Mouse (Mus musculus) liver, embryonic 14.5 days (tissue): Measurements from ENCODE around the gene Gucy1a1. TPM values are rescaled to one million over a fixed set of nuclear protein-coding genes. Genes with fewer than 3 reads are reported as not detected.
A peak's percentile ranks its signal among the peaks of the same experiment; 100 is the strongest.

Experiments used
- ATAC-seq: fragments of 200-750 bp; cut with Nextera tagmentation; 2 replicates; pipeline ENCODE4 v1.8.0; 2017; ENCODE audit warnings: moderate number of reproducible peaks, mild to moderate bottlenecking, moderate library complexity; ENCODE audit not compliant: insufficient read depth
- DNase-seq, 3 experiments: peaks; one replicate each; pipeline ENCODE4 v3.0.0-alpha.2; 2012 to 2013; ENCODE audit warnings: low read depth in 3 of 3, low spot score in 3 of 3
- H3K27ac ChIP-seq: fragments of 300-500 bp; sonication (generic); 2 replicates; pipeline ENCODE4 v1.5.1; 2014; ENCODE audit warnings: moderate library complexity, mild to moderate bottlenecking, control low read depth, inconsistent platforms
- H3K27me3 ChIP-seq: fragments of 300-500 bp; sonication (generic); 2 replicates; pipeline ENCODE4 v1.6.1; 2014; ENCODE audit warnings: mild to moderate bottlenecking, low read length, moderate library complexity; ENCODE audit not compliant: control insufficient read depth, insufficient read depth
- H3K36me3 ChIP-seq: fragments of 300-500 bp; sonication (generic); replicated peaks from 2 replicates; pipeline ENCODE4 v1.6.1; 2014; ENCODE audit warnings: low read depth; ENCODE audit not compliant: control insufficient read depth, insufficient read depth
- H3K4me1 ChIP-seq, 2 experiments: fragments of 200-500 bp in 1 of 2; fragments of 300-500 bp in 1 of 2; sonication (generic) in 1 of 2; replicated peaks; 2 replicates each; pipeline ENCODE4 v1.6.1; 2012 to 2014; ENCODE audit warnings: antibody characterized with exemption in 1 of 2, inconsistent platforms in 1 of 2, low read length in 1 of 2; ENCODE audit not compliant: control insufficient read depth in 2 of 2, insufficient read depth in 2 of 2
- H3K4me2 ChIP-seq: fragments of 300-500 bp; sonication (generic); 2 replicates; pipeline ENCODE4 v1.6.1; 2014; ENCODE audit warnings: low read depth, mild to moderate bottlenecking, control low read depth, moderate library complexity
- H3K4me3 ChIP-seq, 2 experiments: fragments of 200-500 bp in 1 of 2; fragments of 300-500 bp in 1 of 2; sonication (generic) in 1 of 2; 2 replicates each; pipeline ENCODE4 v1.5.1; 2012 to 2014; ENCODE audit warnings: low read depth in 2 of 2, low read length in 2 of 2, mild to moderate bottlenecking in 2 of 2, control low read depth in 1 of 2, inconsistent platforms in 1 of 2, moderate library complexity in 1 of 2; ENCODE audit not compliant: insufficient read depth in 1 of 2
- H3K9ac ChIP-seq: fragments of 300-500 bp; sonication (generic); replicated peaks from 2 replicates; pipeline ENCODE4 v1.6.1; 2014; ENCODE audit warnings: mild to moderate bottlenecking, control low read depth, moderate library complexity
- H3K9me3 ChIP-seq: fragments of 300-500 bp; sonication (generic); 2 replicates; pipeline ENCODE4 v1.6.1; 2016; ENCODE audit warnings: low read length, mixed read lengths; ENCODE audit not compliant: control insufficient read depth
- CTCF ChIP-seq: IDR thresholded peaks from 2 replicates; pipeline ENCODE4 v1.5.1; 2016; ENCODE audit warnings: antibody characterized with exemption, low read depth, control low read depth
- EP300 ChIP-seq: IDR thresholded peaks from 2 replicates; pipeline ENCODE4 v1.6.1; 2016; ENCODE audit warnings: antibody characterized with exemption, low read depth
- WGBS: fragments of 180-500 bp; shearing (Covaris S2); extraction: QIAGEN DNeasy Blood & Tissue Kit; methylation state at CpG from one replicate; pipeline ENCODE4 v1.1.7; 2014; ENCODE audit not compliant: insufficient replicate concordance; 5-methylcytosine and 5-hydroxymethylcytosine counted together
- polyA plus RNA-seq, 2 experiments: library from polyadenylated mRNA; depleted of rRNA in 1 of 2; stranded (reverse) in 1 of 2; unstranded in 1 of 2; fragments of >200 nt; fragmentation: Nextera tagmentation in 1 of 2; extraction: Ambion mirVana in 1 of 2; gene quantifications; 2 replicates each; pipeline versions ENCODE4 v1.2.1 to v1.2.3; 2012 to 2014

The Gucy1a1 gene
- polyA plus RNA-seq, 2 experiments = 2.6 to 5.1 TPM

GRCm38 (mm10) chr3:82061402-82062180 lies 84.0 kb downstream of the Gucy1a1 start:
- H3K4me3 ChIP-seq = no peak overlapping the region
- H3K4me2 ChIP-seq = no peak overlapping the region
- H3K36me3 ChIP-seq = no peaks in the 10 kb centered on the region
- 21% methylated on average over 9 of the region's 9 CpGs for WGBS
- H3K9me3 ChIP-seq = no peaks in the 10 kb centered on the region
- peaks cover 0 to 11% of the 10 kb centered on the region in 2 experiments; a peak in 2 of 4 replicates for H3K4me1 ChIP-seq
- DNase-seq (no peak), ATAC-seq (peak; percentile 59; the same call in 1 of the 2 replicates)
- no peak overlapping the region for H3K9ac ChIP-seq
- no peaks in the 10 kb centered on the region for H3K27me3 ChIP-seq
- H3K27ac ChIP-seq = no peak overlapping the region
- TF ChIP-seq EP300 = no peak
- TF ChIP-seq CTCF = no peak

GRCm38 (mm10) chr3:82057201-82057600 lies 88.4 kb downstream of the Gucy1a1 start:
- DNase-seq = no peak
- no peak overlapping the region for H3K4me2 ChIP-seq
- H3K9ac ChIP-seq = no peak overlapping the region
- H3K4me3 ChIP-seq = no peak overlapping the region
- H3K27ac ChIP-seq = no peak overlapping the region
- no peak for TF ChIP-seq EP300
- TF ChIP-seq CTCF = no peak
- 26% methylated on average over 5 of the region's 5 CpGs for WGBS
- H3K9me3 ChIP-seq = no peaks in the 10 kb centered on the region
- H3K36me3 ChIP-seq = no peaks in the 10 kb centered on the region
- no peak for ATAC-seq
- H3K4me1 ChIP-seq = peaks cover 0 to 8% of the 10 kb centered on the region in 2 experiments; a peak in 2 of 4 replicates
- H3K27me3 ChIP-seq = no peaks in the 10 kb centered on the region

- Histone ChIP-seq H3K4me2 (no peak overlapping the region), H3K36me3 (no peaks in the 10 kb centered on the region), H3K4me3 (no peak overlapping the region), H3K27me3 (no peaks in the 10 kb centered on the region), H3K9me3 (no peaks in the 10 kb centered on the region), H3K4me1 (no peaks in the 10 kb centered on the region), H3K27ac (no peak overlapping the region), H3K9ac (no peak overlapping the region)
- WGBS = 39% methylated on average over 5 of the region's 5 CpGs
- DNase-seq (no peak), ATAC-seq (no peak)
- TF ChIP-seq CTCF (no peak), EP300 (no peak)
Measured at GRCm38 (mm10) chr3:82054283-82054974, 91.2 kb downstream of the Gucy1a1 start.

- Histone ChIP-seq H3K36me3 (no peaks in the 10 kb centered on the region), H3K9ac (no peak overlapping the region), H3K27ac (no peak overlapping the region), H3K4me1 (no peaks in the 10 kb centered on the region), H3K9me3 (no peaks in the 10 kb centered on the region), H3K27me3 (no peaks in the 10 kb centered on the region), H3K4me2 (no peak overlapping the region), H3K4me3 (no peak overlapping the region)
- no peak for DNase-seq
- WGBS = 51% methylated on average over 2 of the region's 2 CpGs
- TF ChIP-seq CTCF = no peak
- TF ChIP-seq EP300 = no peak
- ATAC-seq = no peak
Measured at GRCm38 (mm10) chr3:82052029-82052428, 93.6 kb downstream of the Gucy1a1 start.

GRCm38 (mm10) chr3:82051468-82051867 lies 94.1 kb downstream of the Gucy1a1 start:
- no peak for ATAC-seq
- no peaks in the 10 kb centered on the region for H3K4me1 ChIP-seq
- H3K36me3 ChIP-seq = no peaks in the 10 kb centered on the region
- H3K4me3 ChIP-seq = no peak overlapping the region
- no peak overlapping the region for H3K27ac ChIP-seq
- H3K4me2 ChIP-seq = no peak overlapping the region
- H3K27me3 ChIP-seq = no peaks in the 10 kb centered on the region
- no peak for DNase-seq
- H3K9me3 ChIP-seq = no peaks in the 10 kb centered on the region
- no peak overlapping the region for H3K9ac ChIP-seq
- TF ChIP-seq CTCF (no peak), EP300 (no peak)
